In the genomic region with DNA sequence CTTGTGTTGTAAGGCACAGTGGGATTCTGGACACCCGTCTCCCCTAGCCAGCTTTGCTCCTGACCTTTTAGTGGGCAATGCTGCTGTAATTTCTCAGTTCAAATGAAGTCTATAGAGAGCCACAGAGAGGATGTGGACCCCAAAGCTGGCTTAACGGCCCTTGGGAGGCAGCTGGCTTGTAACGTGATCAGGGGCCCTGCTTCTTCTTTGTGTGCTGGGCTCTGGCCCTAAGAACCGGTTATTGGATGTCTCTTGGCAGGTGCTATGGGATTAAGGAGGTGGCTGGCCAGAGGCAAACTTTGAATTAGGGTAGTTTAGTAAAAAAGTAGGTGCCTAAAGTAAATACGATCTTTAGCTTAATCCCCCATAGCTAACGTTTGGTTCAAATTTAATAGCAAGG, we compare ENCODE assay signal across 25 mouse cellular contexts. TPM values are rescaled to one million over a fixed set of nuclear protein-coding genes. Genes with fewer than 3 reads are reported as not detected.
DNase-seq lines count a peak whose midpoint lies in the region; ATAC-seq and TF ChIP-seq lines count a peak whose summit lies in the region.
"Had no signal": no experiment of that assay in that cellular context is flagged by ENCODE, and none has a peak within 500 bp of the region (broad histone marks: within the 10 kb centered on the region; RNA-seq: fewer than 3 reads in every experiment).

No protein-coding gene starts in this region.

- peak overlapping the region; percentile 25; the same call in 1 of the 2 replicates for H3K27ac ChIP-seq in liver, embryonic 13.5 days
- peak overlapping the region; percentile 2; the same call in 1 of the 2 replicates for H3K27ac ChIP-seq in thymus, adult 2 months (ENCODE audit: control insufficient read depth, insufficient read depth, low read length)
- H3K27ac ChIP-seq: embryonic facial prominence, embryonic 13.5 days; heart, embryonic 10.5 days; hindbrain, embryonic 12.5 days had no signal

- H3K9ac ChIP-seq in liver, embryonic 13.5 days, result no peak overlapping the region
- H3K9ac ChIP-seq: embryonic facial prominence, embryonic 13.5 days; hindbrain, embryonic 12.5 days had no signal

- no peaks in the 10 kb centered on the region for H3K9me3 ChIP-seq in liver, embryonic 13.5 days (replicated peaks)
- H3K9me3 ChIP-seq: embryonic facial prominence, embryonic 13.5 days; heart, embryonic 10.5 days; hindbrain, embryonic 12.5 days had no signal

- H3K36me3 ChIP-seq in liver, embryonic 13.5 days, result peaks cover under 1% of the 10 kb centered on the region; the same call in 1 of the 2 replicates
- H3K36me3 ChIP-seq in thymus, adult 2 months (ENCODE audit: control insufficient read depth, insufficient read depth, low read length), result no peaks in the 10 kb centered on the region
- H3K36me3 ChIP-seq: embryonic facial prominence, embryonic 13.5 days; heart, embryonic 10.5 days; hindbrain, embryonic 12.5 days had no signal

- 57% methylated on average over 6 of the region's 6 CpGs for WGBS in liver, embryonic 13.5 days (ENCODE audit: insufficient replicate concordance)
- WGBS in thymus, adult 2 months, result 55% methylated on average over 6 of the region's 6 CpGs

- TF ChIP-seq CTCF in thymus, adult 2 months (IDR thresholded peaks at IDR 0.05; ENCODE audit: borderline replicate concordance, control insufficient read depth, extremely low read depth, insufficient read depth, low read length, poor library complexity), result no peak

- ATAC-seq in liver, embryonic 13.5 days (ENCODE audit: low read depth), result no peak
- no peak for ATAC-seq in monocyte, adult 5-6 weeks (replicated peaks; ENCODE audit: insufficient number of reproducible peaks, low FRiP score, low TSS enrichment, poor library complexity, severe bottlenecking)
- ATAC-seq: activated CD4-positive, CD25-positive, alpha-beta regulatory T cell, adult 4 months; CD4-positive, CD25-positive, alpha-beta regulatory T cell, adult 4 months; forebrain, embryonic 14.5 days; hindbrain, embryonic 16.5 days; Patski had no signal

- no peak overlapping the region for H3K4me2 ChIP-seq in liver, embryonic 13.5 days
- H3K4me2 ChIP-seq: embryonic facial prominence, embryonic 13.5 days; hindbrain, embryonic 12.5 days had no signal

- no peaks in the 10 kb centered on the region for H3K27me3 ChIP-seq in liver, embryonic 13.5 days
- no peaks in the 10 kb centered on the region for H3K27me3 ChIP-seq in thymus, adult 2 months (ENCODE audit: control insufficient read depth, insufficient read depth, low read length)
- H3K27me3 ChIP-seq: embryonic facial prominence, embryonic 13.5 days; hindbrain, embryonic 12.5 days; Patski had no signal

- TF ChIP-seq POLR2A in thymus, adult 2 months (IDR thresholded peaks at IDR 0.05; ENCODE audit: control insufficient read depth, extremely low read depth, insufficient read depth, low read length, poor library complexity), result no peak

- H3K4me3 ChIP-seq in liver, embryonic 13.5 days (replicated peaks), result no peak overlapping the region
- no peak overlapping the region for H3K4me3 ChIP-seq in thymus, adult 2 months (ENCODE audit: control insufficient read depth, insufficient read depth, low read length)
- H3K4me3 ChIP-seq: embryonic facial prominence, embryonic 13.5 days; heart, embryonic 10.5 days; hindbrain, embryonic 12.5 days had no signal

- peak; percentile 18 for DNase-seq in embryo, embryonic 10 days (ENCODE audit: low spot score)
- DNase-seq in embryo, embryonic 9.5 days (ENCODE audit: extremely low spot score), result no peak
- DNase-seq in liver, embryonic 13.5 days, result no peak
- no peak for DNase-seq in liver
- DNase-seq in thymus, adult 2 months, result no peak
- no peak for DNase-seq in thymus, postnatal 25 days
- DNase-seq in cerebellum, adult 9-11 months, result no peak
- DNase-seq: adrenal gland, postnatal 14 days; B cell, adult 2 months; cerebellum, adult 18-20 months; cerebellum, postnatal 10 days; embryo, embryonic 11 days; gastrocnemius, postnatal 10 days; heart, adult 18-20 months; heart, postnatal 10 days; heart, postnatal 4 days had no signal

- peaks cover 80% of the 10 kb centered on the region for H3K4me1 ChIP-seq in liver, embryonic 13.5 days (replicated peaks)
- H3K4me1 ChIP-seq in thymus, adult 2 months (replicated peaks; ENCODE audit: control insufficient read depth, insufficient read depth, low read length), result peaks cover 37% of the 10 kb centered on the region
- H3K4me1 ChIP-seq: embryonic facial prominence, embryonic 13.5 days; hindbrain, embryonic 12.5 days had no signal

RNA-seq across cellular contexts. Expression of gene Runx1, which starts 31.8 kb away (rescaled TPM):
- 5.9 and 6.9 TPM in 2 replicates for polyA plus RNA-seq in liver, embryonic 13.5 days (2015; fragmentation: Nextera tagmentation; extraction: Ambion mirVana)
- 87.4 and 128 TPM in 2 replicates for polyA plus RNA-seq in thymus, adult 2 months (2012; rRNA removed)
- 48.6 to 147 TPM (median 77.3 TPM) in 3 replicates for total RNA-seq in monocyte, adult 5-6 weeks (2017)

Comparison
In these comparisons a context has a peak if more than half of its experiments do, and no peak if none do; other contexts are left out.
1. RNA of gene Runx1, which starts 31.8 kb away (polyA plus RNA-seq): 87.4 to 128 TPM in thymus, adult 2 months; 5.9 to 6.9 TPM in liver, embryonic 13.5 days; every median in the first group is over 10 times any median in the second.